In genomic region chr3:90231507-90232333, GRCm38 (mm10) we compare ENCODE assay signal across 8 mouse cellular contexts. TPM values are rescaled to one million over a fixed set of nuclear protein-coding genes. Genes with fewer than 3 reads are reported as not detected.
DNase-seq lines count a peak whose midpoint lies in the region; ATAC-seq lines count a peak whose summit lies in the region.

Gene Jtb (plus strand): TSS chr3:90231597.

- DNase-seq in c-Kit-positive CD71-negative TER-119-negative erythroid progenitor cells, embryonic 14.5 days (ENCODE audit: low read depth): peak; percentile 90
- DNase-seq in forebrain, embryonic 10.5 days (ENCODE audit: extremely low spot score, low spot score): peak; percentile 95
- DNase-seq in kidney, postnatal 36 days: peak; percentile 96 to 97
- peak; percentile 95 for DNase-seq in telencephalon, adult 2 months (ENCODE audit: low read depth, low spot score)

- H3K9me3 ChIP-seq in forebrain, embryonic 10.5 days: no peaks in the 10 kb centered on the region
- no peaks in the 10 kb centered on the region for H3K9me3 ChIP-seq in heart, embryonic 15.5 days (replicated peaks)
- no peaks in the 10 kb centered on the region for H3K9me3 ChIP-seq in liver, embryonic 15.5 days (replicated peaks)
- no peaks in the 10 kb centered on the region for H3K9me3 ChIP-seq in neural tube, embryonic 12.5 days

- peak; percentile 98 for ATAC-seq in CD4-positive, CD25-positive, alpha-beta regulatory T cell, adult 4 months
- ATAC-seq in heart, embryonic 15.5 days (replicated peaks; ENCODE audit: insufficient number of reproducible peaks, insufficient read depth, low FRiP score, low read depth): peak; percentile 96
- peak; percentile 94 for ATAC-seq in liver, embryonic 15.5 days (ENCODE audit: insufficient read depth)
- peak; percentile 96 for ATAC-seq in neural tube, embryonic 12.5 days (ENCODE audit: low FRiP score, low read depth)

- H3K4me3 ChIP-seq in forebrain, embryonic 10.5 days: peak within 1 kb of the TSS; percentile 72
- H3K4me3 ChIP-seq in heart, embryonic 15.5 days: peak within 1 kb of the TSS; percentile 81
- peak within 1 kb of the TSS; percentile 79 for H3K4me3 ChIP-seq in liver, embryonic 15.5 days (replicated peaks)
- peak within 1 kb of the TSS; percentile 74 for H3K4me3 ChIP-seq in neural tube, embryonic 12.5 days

- H3K27ac ChIP-seq in forebrain, embryonic 10.5 days: peak within 1 kb of the TSS; percentile 95
- peak within 1 kb of the TSS; percentile 93 for H3K27ac ChIP-seq in heart, embryonic 15.5 days
- H3K27ac ChIP-seq in liver, embryonic 15.5 days (replicated peaks): peak within 1 kb of the TSS; percentile 85
- peak within 1 kb of the TSS; percentile 68; the same call in 1 of the 2 replicates for H3K27ac ChIP-seq in neural tube, embryonic 12.5 days

- H3K4me1 ChIP-seq in forebrain, embryonic 10.5 days: peaks cover 18% of the 10 kb centered on the region
- H3K4me1 ChIP-seq in heart, embryonic 15.5 days (replicated peaks): peaks cover 6% of the 10 kb centered on the region
- H3K4me1 ChIP-seq in liver, embryonic 15.5 days (replicated peaks): peaks cover 20% of the 10 kb centered on the region
- H3K4me1 ChIP-seq in neural tube, embryonic 12.5 days: peaks cover 8% of the 10 kb centered on the region; the same call in 1 of the 2 replicates

- WGBS in forebrain, embryonic 10.5 days: under 1% methylated on average over 61 of the region's 61 CpGs
- WGBS in heart, embryonic 15.5 days: under 1% methylated on average over 61 of the region's 61 CpGs
- WGBS in liver, embryonic 15.5 days (ENCODE audit: insufficient replicate concordance): under 1% methylated on average over 61 of the region's 61 CpGs
- WGBS in neural tube, embryonic 12.5 days: under 1% methylated on average over 61 of the region's 61 CpGs

- peaks cover 36% of the 10 kb centered on the region for H3K36me3 ChIP-seq in forebrain, embryonic 10.5 days (replicated peaks)
- peaks cover 17% of the 10 kb centered on the region for H3K36me3 ChIP-seq in heart, embryonic 15.5 days
- H3K36me3 ChIP-seq in liver, embryonic 15.5 days (replicated peaks): peaks cover 29% of the 10 kb centered on the region
- peaks cover 18% of the 10 kb centered on the region for H3K36me3 ChIP-seq in neural tube, embryonic 12.5 days

- peak within 1 kb of the TSS; percentile 86 for H3K9ac ChIP-seq in heart, embryonic 15.5 days
- peak within 1 kb of the TSS; percentile 72 for H3K9ac ChIP-seq in liver, embryonic 15.5 days
- H3K9ac ChIP-seq in neural tube, embryonic 12.5 days: peak within 1 kb of the TSS; percentile 75

- H3K27me3 ChIP-seq in forebrain, embryonic 10.5 days (ENCODE audit: poor library complexity, severe bottlenecking): no peaks in the 10 kb centered on the region
- no peaks in the 10 kb centered on the region for H3K27me3 ChIP-seq in heart, embryonic 15.5 days
- H3K27me3 ChIP-seq in liver, embryonic 15.5 days: no peaks in the 10 kb centered on the region
- H3K27me3 ChIP-seq in neural tube, embryonic 12.5 days (replicated peaks): no peaks in the 10 kb centered on the region

- peak within 1 kb of the TSS; percentile 79 for H3K4me2 ChIP-seq in heart, embryonic 15.5 days
- peak within 1 kb of the TSS; percentile 91 for H3K4me2 ChIP-seq in liver, embryonic 15.5 days
- H3K4me2 ChIP-seq in neural tube, embryonic 12.5 days (replicated peaks): peak within 1 kb of the TSS; percentile 90

RNA-seq across cellular contexts. Expression of gene Jtb, which starts in this region (rescaled TPM):
- 10 to 100 TPM; 60.5 to 75.2 TPM for polyA plus RNA-seq in CD4-positive, CD25-positive, alpha-beta regulatory T cell, adult 4 months (2017; shearing (Covaris generic))
- 89.4 and 96.6 TPM in 2 replicates for polyA plus RNA-seq in forebrain, embryonic 10.5 days (2016; fragmentation: Nextera tagmentation; extraction: Ambion mirVana)
- 78.4 and 79.5 TPM in 2 replicates for polyA plus RNA-seq in heart, embryonic 15.5 days (2015; fragmentation: Nextera tagmentation; extraction: Ambion mirVana)
- 40.7 and 42.7 TPM in 2 replicates for polyA plus RNA-seq in liver, embryonic 15.5 days (2015; fragmentation: Nextera tagmentation; extraction: Ambion mirVana)
- polyA plus RNA-seq in neural tube, embryonic 12.5 days (2016; fragmentation: Nextera tagmentation; extraction: Ambion mirVana): 86.3 and 86.7 TPM in 2 replicates

Comparison
In these comparisons a context has a peak if more than half of its experiments do, and no peak if none do; other contexts are left out.
1. Peak in every context shown above with its lines: DNase-seq, ATAC-seq, H3K4me3 ChIP-seq and H3K27ac ChIP-seq.